Comparison of ENCODE assay signal across 8 mouse cellular contexts in the genomic region with DNA sequence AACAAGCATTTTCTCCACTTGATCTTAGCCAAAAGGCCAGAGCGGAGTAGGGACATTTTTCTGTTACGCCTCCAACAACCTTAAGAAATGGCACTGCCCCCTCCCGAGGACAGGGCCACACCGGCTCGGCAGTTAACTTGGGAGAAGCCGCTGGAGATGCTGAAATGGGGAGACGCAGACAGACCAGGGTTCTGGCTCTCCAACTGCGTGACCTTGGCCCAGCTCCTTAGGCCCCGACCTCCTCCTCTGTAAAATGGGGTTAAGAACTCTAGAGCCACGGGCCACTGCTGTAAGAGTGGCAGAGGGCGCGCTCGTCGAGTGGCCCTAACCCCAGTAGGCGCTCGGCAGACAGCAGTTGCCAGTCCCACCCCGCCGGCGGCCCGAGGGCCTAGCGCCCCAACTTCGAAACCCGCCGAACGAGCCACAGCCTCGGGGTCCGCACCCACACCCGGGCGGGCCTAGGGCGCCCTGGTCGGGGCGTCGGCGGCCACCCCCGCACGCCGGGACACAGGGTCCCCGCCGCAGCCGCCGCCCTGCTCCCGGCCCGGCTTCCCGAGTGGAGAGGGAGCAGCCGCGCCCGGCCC. TPM values are rescaled to one million over a fixed set of nuclear protein-coding genes. Genes with fewer than 3 reads are reported as not detected.
A peak's percentile ranks its signal among the peaks of the same experiment; 100 is the strongest.
DNase-seq lines count a peak whose midpoint lies in the region; ATAC-seq and TF ChIP-seq lines count a peak whose summit lies in the region.

No protein-coding gene starts in this region.

- no peaks in the 10 kb centered on the region for H3K9me3 ChIP-seq in kidney, postnatal 0 days (replicated peaks; ENCODE audit: low read length)
- H3K9me3 ChIP-seq in midbrain, embryonic 12.5 days = no peaks in the 10 kb centered on the region

- peak overlapping the region; percentile 77 for H3K4me2 ChIP-seq in kidney, postnatal 0 days (ENCODE audit: low read length)
- H3K4me2 ChIP-seq in midbrain, embryonic 12.5 days (replicated peaks) = peak overlapping the region; percentile 64

- TF ChIP-seq POLR2A in cerebellum, adult 2 months (IDR thresholded peaks at IDR 0.05; ENCODE audit: borderline replicate concordance, insufficient read depth, low read length) = no peak
- 0 out of 2 replicates have a peak, but pooled peaks have one; percentile 11 for TF ChIP-seq POLR2A in embryonic fibroblast, embryonic 13.5 days (IDR thresholded peaks at IDR 0.05; ENCODE audit: low read depth, low read length)
- no peak for TF ChIP-seq POLR2A in thymus, adult 2 months (IDR thresholded peaks at IDR 0.05; ENCODE audit: control insufficient read depth, extremely low read depth, insufficient read depth, low read length, poor library complexity)

- DNase-seq in cerebellum, adult 2 months = no peak
- no peak for DNase-seq in cerebellum, postnatal 4 days (ENCODE audit: low spot score in 2 of 2)
- peak; percentile 62 to 64 for DNase-seq in spleen, postnatal 36 days (ENCODE audit: low spot score in 2 of 2)
- DNase-seq in spleen, postnatal 14 days (ENCODE audit: low spot score in 2 of 2) = no peak
- peak; percentile 46 for DNase-seq in kidney, postnatal 0 days (ENCODE audit: low spot score)
- peak; percentile 72 for DNase-seq in thymus, adult 2 months

- WGBS in cerebellum, adult 2 months = under 1% methylated on average over 41 of the region's 47 CpGs
- under 1% methylated on average over 46 of the region's 47 CpGs for WGBS in kidney, postnatal 0 days
- under 1% methylated on average over 47 of the region's 47 CpGs for WGBS in midbrain, embryonic 12.5 days
- 6% methylated on average over 47 of the region's 47 CpGs for WGBS in thymus, adult 2 months

- H3K4me3 ChIP-seq in cerebellum, adult 2 months (replicated peaks; ENCODE audit: insufficient read depth, low read depth, low read length) = peak overlapping the region; percentile 83
- H3K4me3 ChIP-seq in embryonic fibroblast, embryonic 13.5 days (ENCODE audit: insufficient read depth, low read length) = peak overlapping the region; percentile 93
- peak overlapping the region; percentile 79 for H3K4me3 ChIP-seq in kidney, postnatal 0 days (replicated peaks; ENCODE audit: low read depth, low read length)
- H3K4me3 ChIP-seq in midbrain, embryonic 12.5 days = peak overlapping the region; percentile 91
- peak overlapping the region; percentile 82 for H3K4me3 ChIP-seq in thymus, adult 2 months (ENCODE audit: control insufficient read depth, insufficient read depth, low read length)

- no peak; the same call in none of the 2 replicates for ATAC-seq in kidney, postnatal 0 days (replicated peaks; ENCODE audit: low FRiP score, low read depth)
- peak; percentile 72 for ATAC-seq in midbrain, embryonic 12.5 days (ENCODE audit: low FRiP score, low read depth)

- no peaks in the 10 kb centered on the region for H3K27me3 ChIP-seq in cerebellum, adult 2 months (ENCODE audit: control insufficient read depth, insufficient read depth, low read length)
- no peaks in the 10 kb centered on the region for H3K27me3 ChIP-seq in kidney, postnatal 0 days (ENCODE audit: insufficient read depth, low read length)
- H3K27me3 ChIP-seq in midbrain, embryonic 12.5 days = peaks cover 33% of the 10 kb centered on the region
- H3K27me3 ChIP-seq in thymus, adult 2 months (ENCODE audit: control insufficient read depth, insufficient read depth, low read length) = no peaks in the 10 kb centered on the region

- peaks cover 11% of the 10 kb centered on the region; the same call in 1 of the 2 replicates for H3K4me1 ChIP-seq in cerebellum, adult 2 months (ENCODE audit: control insufficient read depth, insufficient read depth, low read length)
- peaks cover 9% of the 10 kb centered on the region for H3K4me1 ChIP-seq in embryonic fibroblast, embryonic 13.5 days (ENCODE audit: control insufficient read depth, insufficient read depth, low read length)
- H3K4me1 ChIP-seq in kidney, postnatal 0 days (replicated peaks; ENCODE audit: insufficient read depth, low read length) = peaks cover 10% of the 10 kb centered on the region
- peaks cover 39% of the 10 kb centered on the region for H3K4me1 ChIP-seq in midbrain, embryonic 12.5 days
- peaks cover 30% of the 10 kb centered on the region for H3K4me1 ChIP-seq in thymus, adult 2 months (replicated peaks; ENCODE audit: control insufficient read depth, insufficient read depth, low read length)

- no peak for TF ChIP-seq CTCF in cerebellum, adult 2 months (IDR thresholded peaks at IDR 0.05; ENCODE audit: borderline replicate concordance, insufficient read depth, low read depth, low read length)
- no peak for TF ChIP-seq CTCF in embryonic fibroblast, embryonic 13.5 days (IDR thresholded peaks at IDR 0.05; ENCODE audit: borderline replicate concordance, insufficient read depth, low read length)
- TF ChIP-seq CTCF in kidney, postnatal 0 days (IDR thresholded peaks at IDR 0.05; ENCODE audit: low read depth) = 0 out of 2 replicates have a peak, but pooled peaks have one; percentile 7
- TF ChIP-seq CTCF in thymus, adult 2 months (IDR thresholded peaks at IDR 0.05; ENCODE audit: borderline replicate concordance, control insufficient read depth, extremely low read depth, insufficient read depth, low read length, poor library complexity) = no peak

- peaks cover 23% of the 10 kb centered on the region; the same call in 1 of the 2 replicates for H3K36me3 ChIP-seq in kidney, postnatal 0 days (ENCODE audit: insufficient read depth, low read length)
- peaks cover 20% of the 10 kb centered on the region for H3K36me3 ChIP-seq in midbrain, embryonic 12.5 days
- H3K36me3 ChIP-seq in thymus, adult 2 months (ENCODE audit: control insufficient read depth, insufficient read depth, low read length) = peaks cover 18% of the 10 kb centered on the region

- H3K27ac ChIP-seq in cerebellum, adult 2 months (ENCODE audit: insufficient read depth, low read length) = 0 out of 2 replicates have a peak overlapping the region, but pooled peaks have one; percentile 47
- peak overlapping the region; percentile 56 for H3K27ac ChIP-seq in embryonic fibroblast, embryonic 13.5 days (ENCODE audit: insufficient read depth, low read length)
- H3K27ac ChIP-seq in kidney, postnatal 0 days = peak overlapping the region; percentile 87
- H3K27ac ChIP-seq in midbrain, embryonic 12.5 days (replicated peaks) = peak overlapping the region; percentile 82
- H3K27ac ChIP-seq in thymus, adult 2 months (ENCODE audit: control insufficient read depth, insufficient read depth, low read length) = peak overlapping the region; percentile 13

- peak overlapping the region; percentile 90 for H3K9ac ChIP-seq in kidney, postnatal 0 days (ENCODE audit: low read depth, low read length)
- H3K9ac ChIP-seq in midbrain, embryonic 12.5 days (replicated peaks) = peak overlapping the region; percentile 83

RNA-seq across cellular contexts. Expression of gene Polg, which starts 0.6 kb away (rescaled TPM):
- polyA plus RNA-seq in cerebellum, adult 2 months (2012; rRNA removed) = 69.9 and 72.8 TPM in 2 replicates
- 53.6 and 60.5 TPM in 2 replicates for polyA plus RNA-seq in embryonic fibroblast, embryonic 13.5 days (2011; ENCODE audit: insufficient read length, low read depth, missing spikeins)
- 22.6 and 22.8 TPM in 2 replicates for polyA plus RNA-seq in kidney, postnatal 0 days (2015; fragmentation: Nextera tagmentation; extraction: Ambion mirVana)
- polyA plus RNA-seq in midbrain, embryonic 12.5 days (2016; fragmentation: Nextera tagmentation; extraction: Ambion mirVana) = 41.2 and 44.5 TPM in 2 replicates
- polyA plus RNA-seq in thymus, adult 2 months (2012; rRNA removed) = 152 and 164 TPM in 2 replicates

Comparison
In these comparisons a context has a peak if more than half of its experiments do, and no peak if none do; other contexts are left out.
1. DNase-seq: peak in spleen, postnatal 36 days (2 of 2), kidney, postnatal 0 days (single experiment) and thymus, adult 2 months (single experiment); none in cerebellum, adult 2 months (0 of 2), cerebellum, postnatal 4 days (0 of 2) and spleen, postnatal 14 days (0 of 2).
2. H3K27ac ChIP-seq: peak in every context shown above with its lines; median percentile 87 in kidney, postnatal 0 days; 82 in midbrain, embryonic 12.5 days; 56 in embryonic fibroblast, embryonic 13.5 days; 47 in cerebellum, adult 2 months; 13 in thymus, adult 2 months.
3. Peak in every context shown above with its lines, with median percentiles within 50 percentile points of each other: H3K4me3 ChIP-seq.